Mouse (Mus musculus) cerebellum, postnatal 10 days (tissue): ENCODE data around the gene Senp6.
A peak's percentile ranks its signal among the peaks of the same experiment; 100 is the strongest.

Experiments
- DNase-seq, 2 experiments: peaks; one replicate each; pipeline ENCODE4 v3.0.0; 2021; ENCODE audit warnings: mixed read lengths in 2 of 2

The Senp6 gene

DNA sequence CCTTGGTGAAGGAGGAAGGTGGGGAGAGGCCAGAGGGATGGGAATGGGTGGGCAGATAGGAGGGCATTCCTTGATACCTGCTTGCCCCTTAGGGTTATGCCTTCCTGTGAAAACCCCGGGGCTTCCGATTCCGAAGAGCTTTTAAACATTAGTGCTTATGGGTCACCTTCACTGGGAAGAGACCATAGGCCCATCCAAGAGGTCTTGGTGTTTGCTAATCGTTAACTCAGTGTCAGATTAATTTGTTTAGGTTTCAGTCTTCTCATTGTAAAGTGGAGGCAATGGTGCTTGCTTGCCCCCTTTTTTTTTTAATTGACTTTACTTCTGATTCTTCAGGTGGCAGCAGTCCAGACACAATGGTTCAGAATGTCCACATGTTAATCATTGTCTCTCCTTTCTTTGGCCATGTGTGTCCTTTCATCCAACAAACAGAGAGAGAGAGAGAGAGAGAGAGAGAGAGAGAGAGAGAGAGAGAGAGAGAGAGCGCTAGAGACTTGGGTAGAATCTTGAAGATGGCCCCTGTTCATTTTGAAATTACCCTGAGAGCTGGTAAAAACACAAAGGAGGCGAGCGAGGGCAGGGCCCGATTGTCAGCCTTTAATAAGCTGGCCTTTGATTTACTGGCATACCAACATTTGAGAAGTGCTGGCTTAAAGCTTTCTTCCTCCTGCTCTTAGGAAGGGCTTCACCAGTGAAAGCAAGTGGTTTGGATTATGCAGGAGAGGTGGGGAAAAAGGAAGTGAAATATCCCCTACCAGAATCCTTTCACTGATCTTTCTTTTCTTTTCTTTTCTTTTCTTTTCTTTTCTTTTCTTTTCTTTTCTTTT, 105.9 kb downstream of the Senp6 start:
- DNase-seq, result no peak

DNA sequence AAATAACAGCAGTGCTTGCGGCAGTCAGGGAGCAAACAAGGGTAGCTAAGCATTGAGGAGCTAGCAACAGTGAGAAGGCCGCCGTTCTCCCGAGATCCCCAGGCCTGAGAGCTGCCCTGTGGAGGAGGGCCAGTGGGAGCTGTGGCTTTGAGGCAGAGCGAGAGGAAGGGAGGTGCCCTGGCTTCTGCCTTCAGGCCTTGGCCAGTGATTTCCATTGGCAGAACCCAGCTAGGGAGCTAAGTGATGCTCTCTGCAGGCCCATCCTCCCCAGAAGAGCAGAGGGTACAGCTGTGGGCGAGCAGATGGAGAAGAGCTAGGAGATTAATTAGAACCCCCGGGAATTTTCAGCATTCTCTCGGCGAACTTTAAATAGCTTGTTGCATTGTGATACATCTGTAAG, 106.9 kb downstream of the Senp6 start:
- DNase-seq, result peak; percentile 53 to 74

DNA sequence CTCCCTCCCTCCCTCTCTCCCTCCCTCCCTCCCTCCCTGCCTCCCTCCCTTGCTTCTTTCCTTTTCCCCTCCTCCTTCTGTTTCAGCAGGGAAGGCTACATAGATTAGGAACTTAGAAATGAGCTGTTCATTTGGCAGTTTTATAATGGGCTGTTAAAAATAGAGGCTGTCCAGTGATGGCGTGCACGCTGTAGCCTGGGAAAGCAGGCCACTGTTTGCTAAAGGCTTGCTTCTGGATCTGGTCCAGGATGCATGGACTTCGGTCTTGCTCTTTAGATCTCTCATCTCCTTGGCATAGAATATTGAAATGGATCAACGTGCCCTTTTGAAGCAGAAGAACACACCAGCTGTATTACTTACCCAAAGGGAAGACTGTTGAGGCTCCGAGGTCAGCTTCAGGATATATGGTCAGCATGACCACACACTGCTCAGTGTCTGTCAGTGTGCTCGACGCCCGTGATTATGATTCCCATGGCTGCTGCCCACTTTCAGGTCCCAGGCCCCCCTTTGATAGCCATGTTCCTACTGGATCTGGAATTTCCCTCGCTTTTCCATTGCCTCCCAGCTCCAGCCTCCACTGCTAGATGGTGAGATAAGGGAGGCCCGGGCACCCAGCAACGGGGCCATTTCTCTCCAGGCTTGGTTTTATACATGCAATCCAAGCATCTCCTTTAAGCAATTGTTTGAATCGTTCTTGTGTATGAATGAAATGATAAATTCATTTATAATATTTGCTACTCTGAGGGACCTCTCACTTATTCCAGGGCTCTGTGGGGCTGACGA, 110.2 kb downstream of the Senp6 start:
- DNase-seq, result no peak

DNA sequence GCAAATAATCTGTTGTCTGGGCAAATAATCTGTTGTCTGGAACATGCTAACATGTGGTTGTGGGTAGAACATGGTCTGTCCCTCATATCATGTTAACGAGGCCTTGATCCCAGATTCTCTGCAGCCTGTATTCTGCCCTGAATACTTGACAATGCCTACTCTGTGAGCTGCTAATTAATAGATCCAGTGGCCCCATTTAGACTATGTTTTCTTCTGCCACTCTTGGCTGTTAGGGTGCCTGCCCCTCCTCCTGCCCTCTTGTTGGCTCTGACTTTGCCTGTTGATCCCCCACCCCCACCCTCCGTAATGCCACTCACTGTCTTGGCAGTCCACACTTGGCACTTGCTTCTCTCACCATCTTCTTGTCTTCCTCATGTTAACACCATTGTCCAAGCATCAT, 112.0 kb downstream of the Senp6 start:
- peak in 1 of 2 experiments; percentile 28 for DNase-seq

DNA sequence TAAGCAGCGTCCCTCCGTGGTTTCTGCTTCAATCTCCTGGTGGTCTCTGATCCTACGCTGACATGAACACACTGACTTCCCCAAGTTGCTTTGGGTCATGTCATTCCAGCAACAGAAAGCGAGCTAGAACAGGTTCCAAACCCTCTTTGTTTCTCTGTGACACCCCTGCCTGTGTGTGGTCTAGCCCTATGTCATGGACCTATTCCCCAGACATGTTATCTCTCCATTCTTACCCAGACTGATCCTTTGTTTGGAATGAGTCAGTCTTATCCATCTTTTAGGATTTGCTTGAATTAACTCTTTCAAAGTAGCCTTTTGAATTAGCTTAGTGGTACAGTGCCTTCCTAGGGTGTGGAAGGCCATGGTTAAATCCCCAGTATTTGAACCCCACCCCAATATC, 113.0 kb downstream of the Senp6 start:
- no peak for DNase-seq

DNA sequence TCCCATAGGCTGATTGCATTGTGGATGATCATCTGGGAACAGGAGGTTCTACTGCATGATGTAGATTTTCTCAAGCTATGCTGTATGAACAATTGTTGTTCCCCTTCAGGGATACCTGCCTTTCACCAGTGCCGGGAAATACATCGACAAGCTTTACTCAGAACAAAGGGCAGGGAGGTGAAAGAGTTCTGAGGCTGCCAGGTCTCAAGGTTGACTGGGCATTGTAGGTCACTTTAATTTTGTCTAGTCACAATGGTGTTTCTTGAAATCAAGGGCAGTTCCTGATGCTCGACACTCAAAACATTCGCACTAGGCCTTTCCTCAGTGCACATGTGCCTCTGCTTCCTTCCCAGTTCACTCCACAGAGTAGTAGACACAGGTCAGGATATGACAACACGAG, 114.1 kb downstream of the Senp6 start:
- DNase-seq, result no peak

DNA sequence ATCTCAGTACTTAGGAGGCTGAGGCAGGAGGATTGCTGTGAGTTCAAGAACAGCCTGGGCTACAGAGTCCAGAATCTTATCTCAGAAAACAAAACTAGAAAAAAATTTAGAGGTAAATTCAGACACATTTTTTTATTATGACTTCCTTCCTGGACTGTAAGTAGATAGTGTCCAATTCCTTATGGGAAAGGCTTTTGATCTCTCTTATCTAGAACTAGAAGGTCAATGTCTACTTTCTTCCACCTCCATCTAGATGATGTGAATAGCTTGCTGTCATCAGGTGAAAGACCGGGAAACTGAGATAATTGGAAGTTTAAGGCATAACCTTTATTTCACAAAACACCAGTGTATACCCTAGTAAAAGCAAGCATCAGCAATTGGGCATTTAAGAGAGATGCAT, 115.0 kb downstream of the Senp6 start:
- DNase-seq, result no peak

DNA sequence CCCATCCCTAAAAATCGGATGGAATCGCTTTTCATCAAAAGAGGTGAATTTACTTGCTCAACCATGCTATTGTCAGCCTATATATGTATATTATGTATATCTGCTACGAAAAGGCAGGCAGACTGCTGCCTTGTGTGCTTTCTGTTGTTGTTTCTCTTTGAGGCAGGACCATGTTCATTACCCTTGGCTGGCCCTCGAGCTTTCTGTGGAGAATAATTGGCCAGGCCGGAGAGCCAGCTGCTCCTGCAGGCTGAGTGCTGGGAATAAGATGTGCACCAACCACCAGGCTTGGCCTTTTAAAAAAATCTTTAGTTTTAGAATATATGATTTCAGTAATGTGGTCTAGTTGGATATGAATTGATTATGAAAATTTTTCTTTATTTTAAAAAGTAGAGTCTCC, 117.4 kb downstream of the Senp6 start:
- DNase-seq, result peak; percentile 58 to 67

DNA sequence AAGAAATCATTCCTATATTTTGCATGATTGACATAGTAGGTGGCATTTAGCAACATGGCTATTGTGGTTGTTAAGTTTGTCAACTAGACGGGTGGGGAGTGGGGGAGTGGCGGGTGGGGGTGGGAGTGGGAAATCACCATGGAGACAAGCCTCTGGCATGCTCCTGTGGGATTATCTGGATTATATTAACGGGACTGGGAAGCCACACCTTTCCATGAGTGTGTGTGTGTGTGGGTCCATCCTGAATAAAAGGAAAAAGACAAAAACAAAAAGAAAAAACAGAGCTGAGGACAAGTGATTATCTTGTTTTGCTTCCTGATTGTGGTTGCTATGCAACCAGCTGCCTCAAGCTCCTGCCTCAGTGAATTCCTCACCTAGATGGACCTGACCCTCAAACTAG, 119.0 kb downstream of the Senp6 start:
- DNase-seq, result no peak

DNA sequence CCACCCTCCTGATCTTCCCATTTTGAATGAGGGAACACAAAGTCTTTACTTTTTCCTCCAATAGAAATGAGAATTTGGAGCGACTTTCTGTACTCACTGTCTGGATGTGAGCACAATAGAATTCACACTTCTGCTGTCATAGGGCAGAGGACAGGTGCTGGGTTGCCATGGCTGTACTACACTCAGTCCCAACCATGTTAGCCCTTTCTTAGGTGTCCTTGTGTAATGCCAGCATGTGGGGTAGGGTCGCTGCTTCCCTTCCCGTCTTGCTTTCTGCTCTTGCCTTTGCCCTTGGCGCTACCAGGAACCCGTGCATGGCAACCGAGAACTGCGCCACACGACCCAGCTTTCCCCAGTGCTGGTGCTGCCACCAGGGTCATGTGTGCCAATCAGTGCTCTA, 120.0 kb downstream of the Senp6 start:
- no peak for DNase-seq

DNA sequence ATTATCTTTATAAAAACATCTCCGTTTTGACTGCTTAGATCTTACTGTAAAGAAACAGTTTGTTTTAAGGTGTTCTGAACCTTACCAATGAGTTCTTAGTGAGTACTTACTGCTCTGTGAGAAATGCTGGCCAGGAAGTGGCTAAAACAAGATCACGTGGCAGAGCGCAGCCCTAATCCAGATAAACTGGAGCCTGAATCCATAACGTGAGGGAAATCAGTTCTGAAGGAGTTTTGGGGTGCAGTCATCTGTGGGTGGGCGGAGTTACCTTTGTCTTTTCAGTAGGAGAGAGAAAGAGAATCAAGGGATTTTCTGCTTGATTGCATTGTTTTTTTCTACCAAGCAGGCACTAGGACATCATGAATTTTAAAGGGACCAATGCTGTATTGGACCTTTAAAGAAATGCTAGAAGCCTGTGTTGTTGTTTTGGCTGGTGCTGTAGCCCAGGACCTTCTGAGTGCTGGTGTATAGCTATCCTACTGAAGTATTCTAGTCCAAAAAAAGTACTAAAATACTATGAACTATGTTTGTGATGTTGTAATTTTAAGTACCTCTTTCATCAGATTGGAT, 121.7 kb downstream of the Senp6 start:
- no peak for DNase-seq

DNA sequence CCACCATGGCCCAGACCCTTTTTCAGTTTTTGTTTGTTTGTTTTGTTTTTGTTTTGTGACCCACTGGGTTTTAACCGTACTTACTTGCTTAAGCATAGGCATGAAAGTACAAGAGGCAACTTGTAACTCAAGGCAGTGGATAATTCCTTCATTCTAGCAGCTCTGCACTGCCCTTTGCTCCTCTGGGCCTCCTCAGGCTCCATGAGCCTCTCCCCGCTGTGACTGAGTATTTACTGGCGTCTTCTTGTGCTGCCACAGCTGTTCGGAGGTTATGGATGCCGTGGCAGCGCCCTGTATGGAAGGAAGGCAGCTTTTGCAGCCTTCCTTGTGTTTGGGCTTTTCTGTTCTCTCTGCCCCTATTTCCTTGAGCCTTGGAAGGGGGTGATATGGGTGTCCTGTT, 124.5 kb downstream of the Senp6 start:
- DNase-seq, result no peak

DNA sequence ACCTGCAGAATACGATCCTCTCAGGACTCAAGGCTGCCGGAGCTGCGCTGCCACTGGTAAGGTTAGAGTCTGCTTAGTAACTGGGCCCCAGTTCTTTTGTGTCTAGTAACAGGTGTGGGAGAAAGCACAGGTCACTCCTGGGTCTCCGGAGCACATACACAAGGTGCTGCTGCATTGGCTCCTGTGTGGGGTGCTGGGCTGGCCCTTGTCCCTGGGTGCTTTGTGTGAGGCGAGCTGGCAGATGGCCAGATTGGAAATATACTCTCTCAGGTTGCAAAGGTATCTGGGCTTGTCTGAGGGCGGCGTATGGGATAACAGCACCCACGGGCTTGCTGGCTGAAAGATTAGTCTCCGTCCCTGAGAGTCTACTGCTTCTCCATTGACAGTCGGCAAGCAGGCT, 125.6 kb downstream of the Senp6 start:
- DNase-seq, result no peak

DNA sequence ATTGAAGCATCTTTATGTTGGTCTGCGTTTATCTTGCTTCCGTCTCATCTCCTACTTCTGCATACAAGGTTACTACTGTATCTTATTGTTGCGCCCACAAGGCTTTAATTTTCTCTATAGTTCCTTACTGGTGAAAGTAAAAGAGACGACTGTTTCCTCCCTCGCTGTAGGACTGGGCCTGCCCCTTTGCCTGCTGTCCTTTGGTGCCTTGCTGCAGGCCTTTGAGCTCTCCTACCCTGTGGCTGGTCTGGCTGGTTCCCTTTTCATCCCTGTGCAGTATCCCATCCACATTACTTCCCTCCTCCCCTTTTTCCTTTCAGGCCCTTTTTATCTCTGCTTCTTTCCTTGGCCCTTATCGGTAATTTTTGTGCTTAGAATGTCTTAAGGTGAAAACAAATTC, 127.7 kb downstream of the Senp6 start:
- DNase-seq, result no peak
